Mouse (Mus musculus): ENCODE measurements around the gene Srgap2.
"Not testable (repeated sequence)": the region's sequence is repeated elsewhere in the genome, so short reads cannot be mapped to it uniquely, and the experiment has no call there.

Srgap2 gene

GRCm38 (mm10) chr1:131284167-131284566 is 243.0 kb downstream of the Srgap2 start:
- DNase-seq, result no peak

- DNase-seq, result no peak
Observed at GRCm38 (mm10) chr1:131281731-131282130, 245.4 kb downstream of the Srgap2 start.

GRCm38 (mm10) chr1:131280280-131280679 is 246.9 kb downstream of the Srgap2 start:
- no peak for DNase-seq

- DNase-seq, result no peak
Observed at GRCm38 (mm10) chr1:131279456-131279776, 247.7 kb downstream of the Srgap2 start, which contains the start of gene Ikbke. TSS of gene Ikbke (minus strand) at chr1:131279606.

GRCm38 (mm10) chr1:131278606-131279455 is 248.3 kb downstream of the Srgap2 start:
- no peak for DNase-seq

- DNase-seq, result no peak
Observed at GRCm38 (mm10) chr1:131276831-131277230, 250.3 kb downstream of the Srgap2 start.

GRCm38 (mm10) chr1:131275577-131275976 is 251.6 kb downstream of the Srgap2 start:
- DNase-seq, result no peak

- DNase-seq, result no peak
Observed at GRCm38 (mm10) chr1:131274725-131275539, 252.2 kb downstream of the Srgap2 start.

- DNase-seq, result peak; percentile 80 to 85
Observed at GRCm38 (mm10) chr1:131269797-131270578, 257.2 kb downstream of the Srgap2 start.

- DNase-seq, result no peak
Observed at GRCm38 (mm10) chr1:131268776-131269175, 258.4 kb downstream of the Srgap2 start.

GRCm38 (mm10) chr1:131263905-131264304 is 263.2 kb downstream of the Srgap2 start:
- DNase-seq, result no peak

- peak; percentile 72 to 81 for DNase-seq
Observed at GRCm38 (mm10) chr1:131260309-131260656, 266.9 kb downstream of the Srgap2 start.

GRCm38 (mm10) chr1:131259632-131260308 is 267.4 kb downstream of the Srgap2 start:
- DNase-seq, result no peak

GRCm38 (mm10) chr1:131257288-131257687 is 269.9 kb downstream of the Srgap2 start:
- DNase-seq, result no peak

GRCm38 (mm10) chr1:131252516-131253250 is 274.5 kb downstream of the Srgap2 start:
- not testable (repeated sequence) for DNase-seq

- DNase-seq, result peak; percentile 71 to 72
Observed at GRCm38 (mm10) chr1:131246433-131247395, 280.4 kb downstream of the Srgap2 start.

GRCm38 (mm10) chr1:131245926-131246325 is 281.2 kb downstream of the Srgap2 start:
- peak; percentile 60 to 65 for DNase-seq

GRCm38 (mm10) chr1:131245089-131245856 is 281.9 kb downstream of the Srgap2 start, which contains the start of gene Rassf5:
TSS of gene Rassf5 (minus strand) at chr1:131245258.
- peak; percentile 78 to 89 for DNase-seq

GRCm38 (mm10) chr1:131244536-131245088 is 282.5 kb downstream of the Srgap2 start:
- DNase-seq, result peak; percentile 58 to 69
